Mouse (Mus musculus) olfactory bulb, adult 2 months (tissue): ENCODE measurements at regions not wholly inside any gene's neighbourhood (a gene's known extent, or its start where the extent isn't known, plus 50 kb on each side); places are given as distances from the start of the nearest gene placed in this dataset.

Experiments
- CTCF ChIP-seq: fragments of 200-500 bp; IDR thresholded peaks from 2 replicates; pipeline ENCODE4 v1.5.1; 2012; ENCODE audit warnings: low read depth, mild to moderate bottlenecking, low read length, moderate library complexity; ENCODE audit not compliant: insufficient read depth
- POLR2A ChIP-seq: fragments of 200-500 bp; IDR thresholded peaks from 2 replicates; pipeline ENCODE4 v1.6.1; 2012; ENCODE audit warnings: mild to moderate bottlenecking, low read depth, low read length, moderate library complexity; ENCODE audit not compliant: insufficient read depth

DNA sequence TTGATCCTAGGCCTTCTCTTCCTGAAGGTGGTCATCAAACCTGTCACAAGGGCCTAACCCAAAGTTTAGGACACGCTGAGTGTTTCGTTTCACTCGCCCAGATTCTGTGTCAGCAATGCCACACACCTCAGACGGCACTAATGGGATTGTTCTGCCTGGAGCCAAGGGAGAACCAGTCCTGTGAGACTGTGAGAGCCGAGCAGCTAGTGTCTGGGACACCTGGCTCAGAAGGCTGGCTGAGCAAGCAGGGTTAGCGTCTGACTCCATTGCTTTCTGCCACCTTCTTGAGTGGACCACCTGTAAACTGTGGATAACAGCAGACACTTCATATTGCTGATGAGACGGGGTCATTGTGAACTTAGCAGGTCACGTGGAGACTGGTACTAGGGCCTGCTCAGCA, 160.0 kb downstream of the Fam43a start:
- TF ChIP-seq CTCF (no peak), POLR2A (no peak)
